Mouse (Mus musculus) neural tube, embryonic 14.5 days (tissue): ENCODE results near the gene Snx33. TPM values are rescaled to one million over a fixed set of nuclear protein-coding genes. Genes with fewer than 3 reads are reported as not detected.
"Not testable (repeated sequence)": the region's sequence is repeated elsewhere in the genome, so short reads cannot be mapped to it uniquely, and the experiment has no call there.

Experiments
- ATAC-seq: fragments of 200-750 bp; cut with Nextera tagmentation; 2 replicates; pipeline ENCODE4 v1.8.0; 2017; ENCODE audit warnings: low read depth, mild to moderate bottlenecking, moderate TSS enrichment, moderate library complexity
- H3K27ac ChIP-seq: fragments of 300-500 bp; sonication (generic); 2 replicates; pipeline ENCODE4 v1.5.1; 2014; ENCODE audit warnings: low read depth, mild to moderate bottlenecking, control low read depth, low read length, moderate library complexity, mixed read lengths
- H3K27me3 ChIP-seq: fragments of 300-500 bp; sonication (generic); 2 replicates; pipeline ENCODE4 v1.6.1; 2014; ENCODE audit warnings: low read length; ENCODE audit not compliant: control insufficient read depth, insufficient read depth
- H3K36me3 ChIP-seq: fragments of 300-500 bp; sonication (generic); 2 replicates; pipeline ENCODE4 v1.6.1; 2014; ENCODE audit warnings: low read length, mixed read lengths; ENCODE audit not compliant: control insufficient read depth, insufficient read depth
- H3K4me1 ChIP-seq: fragments of 300-500 bp; sonication (generic); 2 replicates; pipeline ENCODE4 v1.6.1; 2014; ENCODE audit warnings: low read length; ENCODE audit not compliant: control insufficient read depth, insufficient read depth
- H3K4me2 ChIP-seq: fragments of 300-500 bp; sonication (generic); 2 replicates; pipeline ENCODE4 v1.6.1; 2014; ENCODE audit warnings: mild to moderate bottlenecking, low read depth, low read length, control low read depth
- H3K4me3 ChIP-seq: fragments of 300-500 bp; sonication (generic); 2 replicates; pipeline ENCODE4 v1.5.1; 2014; ENCODE audit warnings: low read depth, low read length, control low read depth, mixed read lengths
- H3K9ac ChIP-seq: fragments of 300-500 bp; sonication (generic); replicated peaks from 2 replicates; pipeline ENCODE4 v1.6.1; 2014; ENCODE audit warnings: low read depth, mild to moderate bottlenecking, control low read depth, low read length, mixed read lengths
- H3K9me3 ChIP-seq: fragments of 300-500 bp; sonication (generic); 2 replicates; pipeline ENCODE4 v1.6.1; 2016; ENCODE audit warnings: low read length; ENCODE audit not compliant: control insufficient read depth
- WGBS: fragments of 180-500 bp; shearing (Covaris S2); extraction: QIAGEN DNeasy Blood & Tissue Kit; methylation state at CpG from one replicate; pipeline ENCODE4 v1.1.7; 2014; 5-methylcytosine and 5-hydroxymethylcytosine counted together
- polyA plus RNA-seq: library from polyadenylated mRNA; unstranded; fragments of >200 nt; fragmentation: Nextera tagmentation; extraction: Ambion mirVana; gene quantifications from 2 replicates; pipeline ENCODE4 v1.2.1, GENCODE M21; 2014

Snx33 gene
- polyA plus RNA-seq, 1 experiment from 2014 or later: 1.3 TPM

DNA sequence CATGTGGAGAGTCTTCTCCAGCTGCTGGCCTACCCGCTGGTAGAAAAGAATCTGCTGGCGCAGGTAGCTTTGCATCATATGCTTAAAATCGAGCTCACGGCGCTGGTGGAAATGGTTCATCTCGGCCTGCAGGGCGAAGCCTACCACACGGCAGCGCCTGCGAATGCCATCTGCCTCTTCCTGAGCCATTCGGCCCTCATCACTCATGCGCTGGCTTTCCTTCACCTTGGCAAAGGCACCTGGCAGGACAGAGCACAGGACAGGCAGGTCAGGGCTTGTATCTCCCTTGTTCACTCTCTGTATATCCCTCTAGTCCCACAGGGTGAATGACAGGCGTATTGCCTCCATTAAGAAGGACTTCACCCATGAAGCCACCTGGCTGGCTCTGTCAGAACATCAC lies 9.7 kb downstream of the Snx33 start:
- H3K9ac ChIP-seq: no peak overlapping the region
- H3K36me3 ChIP-seq: no peaks in the 10 kb centered on the region
- no peak overlapping the region for H3K27ac ChIP-seq
- no peaks in the 10 kb centered on the region; the same call in 1 of the 2 replicates for H3K4me1 ChIP-seq
- H3K9me3 ChIP-seq: no peaks in the 10 kb centered on the region
- no peaks in the 10 kb centered on the region for H3K27me3 ChIP-seq
- no peak for ATAC-seq
- no peak overlapping the region for H3K4me2 ChIP-seq
- WGBS: 95% methylated on average over 13 of the region's 13 CpGs
- no peak overlapping the region for H3K4me3 ChIP-seq

DNA sequence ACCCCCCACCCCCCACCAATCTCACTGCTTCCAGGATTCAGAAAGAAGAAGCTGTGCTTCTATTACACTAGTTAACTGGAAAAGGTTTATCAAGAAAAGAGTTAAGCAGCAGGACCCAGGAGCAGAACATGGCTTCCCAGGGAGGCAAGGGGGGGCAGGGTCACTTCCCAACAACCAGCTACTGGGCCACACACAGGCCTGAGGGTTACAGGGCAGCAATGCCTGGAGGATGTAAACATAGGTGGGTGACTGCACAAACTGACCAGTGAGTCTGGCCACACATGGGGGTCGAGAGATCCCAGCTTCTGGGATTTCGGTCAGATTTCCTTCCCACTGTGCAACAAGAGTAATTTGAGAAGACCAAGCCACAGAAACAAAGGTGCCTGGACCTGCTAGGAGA lies 11.0 kb downstream of the Snx33 start:
- no peak overlapping the region for H3K9ac ChIP-seq
- H3K27me3 ChIP-seq: no peaks in the 10 kb centered on the region
- H3K27ac ChIP-seq: no peak overlapping the region
- no peak overlapping the region for H3K4me2 ChIP-seq
- H3K4me3 ChIP-seq: no peak overlapping the region
- no peaks in the 10 kb centered on the region for H3K9me3 ChIP-seq
- 75% methylated on average over 2 of the region's 2 CpGs for WGBS
- H3K36me3 ChIP-seq: no peaks in the 10 kb centered on the region
- H3K4me1 ChIP-seq: no peaks in the 10 kb centered on the region
- no peak for ATAC-seq

DNA sequence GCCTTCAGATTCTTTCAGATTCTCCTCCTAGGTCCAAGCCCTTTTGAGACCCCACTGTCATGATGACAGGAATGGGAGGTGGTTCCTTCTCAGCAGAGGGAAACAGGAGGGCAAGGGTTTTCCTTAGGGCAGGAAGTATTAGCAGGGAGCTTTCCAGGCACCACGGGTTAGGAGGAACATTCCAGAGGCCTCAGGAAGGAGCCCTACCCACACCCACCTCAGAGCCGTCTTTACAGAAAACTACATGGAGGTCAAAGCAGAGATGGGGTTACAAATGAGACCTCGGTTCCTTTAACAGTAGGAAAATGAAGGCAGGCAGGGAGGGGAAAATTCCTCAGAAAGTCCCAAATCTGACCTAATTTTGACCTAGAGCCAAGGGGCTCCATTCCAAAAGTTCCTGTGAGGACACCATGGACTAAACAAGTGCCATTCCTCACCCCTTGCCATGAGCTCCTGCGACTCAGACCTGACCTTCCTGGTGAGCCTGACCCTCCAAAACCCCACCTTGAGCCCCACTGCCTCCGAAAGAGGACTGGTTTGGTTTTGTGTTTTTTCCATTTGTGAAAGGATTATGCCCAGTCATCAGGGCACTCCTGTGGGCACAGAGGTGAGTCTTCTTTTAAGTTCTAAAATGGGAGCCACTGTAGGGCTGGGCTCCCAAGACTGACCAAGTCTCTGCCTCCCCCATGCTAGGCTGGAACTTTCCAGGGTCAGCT lies 12.3 kb downstream of the Snx33 start:
- H3K4me3 ChIP-seq: no peak overlapping the region
- H3K36me3 ChIP-seq: no peaks in the 10 kb centered on the region
- no peak overlapping the region for H3K27ac ChIP-seq
- ATAC-seq: no peak
- WGBS: 82% methylated on average over 5 of the region's 5 CpGs
- H3K4me2 ChIP-seq: no peak overlapping the region
- no peak overlapping the region for H3K9ac ChIP-seq
- no peaks in the 10 kb centered on the region for H3K27me3 ChIP-seq
- H3K4me1 ChIP-seq: no peaks in the 10 kb centered on the region
- no peaks in the 10 kb centered on the region for H3K9me3 ChIP-seq

DNA sequence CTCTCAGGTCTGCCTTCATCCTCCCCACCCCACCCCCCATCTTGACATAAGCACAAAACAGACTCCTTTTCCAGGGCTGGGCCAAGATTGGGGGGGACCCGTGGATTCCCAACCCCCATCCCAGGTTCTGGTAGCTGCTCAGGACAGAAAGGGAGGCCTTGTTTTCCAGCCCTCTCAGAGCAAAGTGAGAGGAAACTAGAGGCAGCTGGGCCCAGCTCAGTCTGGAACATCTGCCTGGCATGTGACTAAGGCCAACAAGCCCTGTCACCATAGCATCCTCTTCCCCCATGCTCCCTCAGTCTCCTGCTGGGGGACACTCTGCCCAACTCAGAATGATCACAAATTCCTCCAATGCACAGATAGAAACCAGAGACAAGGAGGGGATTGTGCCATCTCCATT lies 13.1 kb downstream of the Snx33 start:
- Histone ChIP-seq H3K9ac (no peak overlapping the region), H3K4me3 (no peak overlapping the region), H3K36me3 (no peaks in the 10 kb centered on the region), H3K27ac (no peak overlapping the region), H3K27me3 (no peaks in the 10 kb centered on the region), H3K4me1 (no peaks in the 10 kb centered on the region), H3K9me3 (no peaks in the 10 kb centered on the region), H3K4me2 (no peak overlapping the region)
- no peak for ATAC-seq
- 77% methylated on average over 1 of the region's 1 CpGs for WGBS

DNA sequence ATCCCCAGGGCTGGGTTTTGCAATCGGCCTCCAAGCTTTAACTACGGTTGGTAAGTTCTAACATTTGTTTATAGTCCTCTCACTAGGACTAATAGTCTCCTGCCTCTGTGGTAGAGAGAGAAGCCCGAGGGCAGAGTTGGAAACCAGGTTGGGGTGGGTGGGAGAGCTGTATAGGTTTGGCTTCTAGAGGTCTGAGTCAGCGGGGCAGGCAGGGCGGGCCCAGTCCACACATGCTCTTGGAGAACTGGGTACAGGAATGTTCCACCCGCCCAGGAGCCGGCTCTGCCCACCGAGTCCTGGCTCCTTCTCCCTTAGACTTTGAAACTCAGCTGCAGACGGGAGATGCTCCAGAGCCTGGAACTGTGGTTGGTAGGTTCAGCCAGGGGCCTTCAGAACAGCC lies 14.2 kb downstream of the Snx33 start:
- Histone ChIP-seq H3K9me3 (no peaks in the 10 kb centered on the region), H3K4me1 (no peaks in the 10 kb centered on the region), H3K27ac (no peak overlapping the region), H3K27me3 (no peaks in the 10 kb centered on the region), H3K4me3 (no peak overlapping the region), H3K9ac (no peak overlapping the region), H3K4me2 (no peak overlapping the region), H3K36me3 (no peaks in the 10 kb centered on the region)
- WGBS: 94% methylated on average over 9 of the region's 9 CpGs
- no peak for ATAC-seq

DNA sequence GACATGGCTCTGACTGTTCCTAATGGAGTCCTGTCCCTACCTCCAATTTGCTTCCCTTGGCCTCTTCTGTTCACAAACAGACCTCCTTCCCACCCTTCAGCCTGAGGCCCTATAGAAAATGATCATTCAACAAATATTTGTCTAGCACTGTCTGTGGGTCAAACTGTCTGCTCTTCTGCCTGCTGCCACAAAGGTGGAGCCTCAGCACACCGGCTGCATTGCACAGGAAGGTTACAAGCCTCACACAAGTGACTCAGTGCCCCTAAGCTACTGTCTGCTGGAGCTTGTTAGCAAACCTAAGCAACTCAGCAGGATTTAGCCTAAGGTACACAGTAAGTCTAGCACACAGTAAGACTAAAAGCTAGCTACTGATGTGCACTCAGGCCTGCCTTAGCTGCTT lies 17.2 kb downstream of the Snx33 start:
- no peaks in the 10 kb centered on the region for H3K36me3 ChIP-seq
- H3K4me3 ChIP-seq: no peak overlapping the region
- H3K27me3 ChIP-seq: no peaks in the 10 kb centered on the region
- H3K9me3 ChIP-seq: no peaks in the 10 kb centered on the region
- H3K4me2 ChIP-seq: no peak overlapping the region
- 75% methylated on average over 1 of the region's 1 CpGs for WGBS
- no peak overlapping the region for H3K9ac ChIP-seq
- no peak for ATAC-seq
- no peak overlapping the region for H3K27ac ChIP-seq
- H3K4me1 ChIP-seq: no peaks in the 10 kb centered on the region

DNA sequence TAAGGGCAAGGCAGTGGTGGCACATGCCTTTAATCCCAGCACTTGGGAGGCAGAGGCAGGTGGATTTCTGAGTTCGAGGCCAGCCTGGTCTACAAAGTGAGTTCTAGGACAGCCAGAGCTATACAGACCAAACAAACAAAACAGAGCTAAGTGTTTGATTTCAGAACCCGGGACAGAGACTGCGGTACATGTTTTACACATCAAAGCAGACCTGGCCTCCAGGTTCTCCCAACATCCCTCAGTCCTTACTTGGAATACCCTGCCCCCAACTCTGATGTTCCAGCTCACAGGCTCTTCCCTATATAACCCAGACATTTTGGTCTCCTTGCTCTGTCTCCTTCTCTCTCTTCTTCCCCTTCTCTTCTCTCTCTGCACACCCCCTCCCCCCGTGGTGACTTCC lies 18.2 kb downstream of the Snx33 start:
- H3K4me2 ChIP-seq, H3K4me3 ChIP-seq, H3K36me3 ChIP-seq, ATAC-seq, H3K27ac ChIP-seq, H3K9me3 ChIP-seq, H3K27me3 ChIP-seq, H3K9ac ChIP-seq, H3K4me1 ChIP-seq: not testable (repeated sequence)
- 45% methylated on average over 4 of the region's 4 CpGs for WGBS

DNA sequence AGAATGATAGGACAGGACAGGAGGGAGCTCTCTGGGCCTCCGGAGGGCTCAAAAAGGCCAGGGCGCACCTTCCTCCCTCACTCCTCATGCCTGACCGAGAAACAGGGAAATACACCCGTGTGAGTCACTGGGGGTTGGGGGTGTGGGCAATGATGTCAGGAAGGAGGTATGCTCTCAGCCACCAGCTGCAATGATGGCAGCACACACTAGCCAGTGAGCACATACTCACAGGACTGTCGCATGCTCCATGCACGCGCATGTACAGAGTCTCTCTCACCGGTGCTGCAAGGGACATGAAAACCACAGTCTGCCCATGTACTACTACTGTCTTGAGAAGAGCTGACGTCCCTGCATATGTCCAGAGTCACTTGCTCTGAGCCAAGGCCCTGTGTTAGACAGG lies 20.6 kb downstream of the Snx33 start:
- Histone ChIP-seq H3K4me1 (no peaks in the 10 kb centered on the region), H3K4me3 (no peak overlapping the region), H3K4me2 (no peak overlapping the region), H3K9ac (no peak overlapping the region), H3K9me3 (no peaks in the 10 kb centered on the region), H3K27ac (no peak overlapping the region), H3K27me3 (no peaks in the 10 kb centered on the region), H3K36me3 (no peaks in the 10 kb centered on the region)
- WGBS: 91% methylated on average over 9 of the region's 9 CpGs
- no peak for ATAC-seq

DNA sequence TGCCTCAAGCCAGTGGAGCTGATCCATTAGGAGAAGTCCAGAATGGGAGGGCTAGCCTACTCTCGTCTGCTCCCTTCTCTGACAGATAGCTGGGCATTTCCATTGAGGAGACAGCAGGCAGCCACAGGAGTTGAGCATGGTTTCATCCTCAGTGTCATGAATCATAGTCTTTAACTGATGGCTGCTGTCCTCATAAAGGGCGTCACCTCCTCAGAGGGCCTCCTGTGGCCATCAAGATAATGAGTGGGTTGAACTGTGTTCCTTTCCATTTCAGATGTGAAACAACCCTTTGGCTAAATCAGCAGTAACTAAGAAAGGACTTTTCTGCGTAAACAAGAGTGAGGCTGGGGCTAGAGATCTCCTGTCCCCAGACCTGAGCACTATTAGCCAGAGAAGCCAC lies 24.5 kb downstream of the Snx33 start:
- WGBS: 87% methylated on average over 3 of the region's 3 CpGs

More for the DNA sequence above, 24.5 kb downstream of the Snx33 start:
- Histone ChIP-seq H3K27ac (no peak overlapping the region), H3K4me2 (no peak overlapping the region), H3K4me3 (no peak overlapping the region), H3K36me3 (no peaks in the 10 kb centered on the region), H3K4me1 (no peaks in the 10 kb centered on the region), H3K9ac (no peak overlapping the region), H3K27me3 (no peaks in the 10 kb centered on the region), H3K9me3 (no peaks in the 10 kb centered on the region)
- ATAC-seq: no peak
